Mouse (Mus musculus) E14TG2a.4 (cell line): Measurements from ENCODE around the gene Map4.

Experiments used
- CTCF ChIP-seq: conservative IDR thresholded peaks from 2 replicates; pipeline ENCODE4 v1.5.1; 2014; ENCODE audit warnings: low read length
- NANOG ChIP-seq: IDR thresholded peaks from 2 replicates; pipeline ENCODE4 v1.6.1; 2014; ENCODE audit warnings: borderline replicate concordance, low read length, mixed read lengths

DNA sequence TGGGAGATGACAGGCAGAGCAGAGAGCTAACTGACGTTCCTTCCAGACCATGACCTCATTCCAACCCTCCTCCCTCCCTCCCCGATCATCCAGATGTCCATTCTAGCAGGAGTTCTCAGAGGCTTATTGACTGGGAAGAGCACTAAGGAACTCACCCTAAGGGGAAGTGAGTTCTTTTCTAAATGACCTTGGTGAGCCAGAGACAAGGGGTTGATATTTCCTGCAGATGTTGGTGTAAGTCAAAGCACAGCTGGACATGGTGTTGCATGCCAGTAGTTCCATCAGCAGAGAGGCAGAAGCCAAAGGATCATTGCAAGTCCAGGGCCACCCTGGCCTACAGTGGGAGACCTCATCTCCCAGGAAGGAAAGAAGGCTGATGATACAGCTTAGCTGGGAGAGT, 33.2 kb upstream of the Map4 start:
- no peak for TF ChIP-seq CTCF
- TF ChIP-seq NANOG: no peak
